Mouse (Mus musculus) bone marrow macrophage, adult 2 months (primary cell): ENCODE measurements around the gene Mfrp.

Source experiments
- CTCF ChIP-seq: IDR thresholded peaks from 2 replicates; pipeline ENCODE4 v1.5.1; 2012; ENCODE audit warnings: low read depth, mild to moderate bottlenecking, low read length, moderate library complexity
- POLR2A ChIP-seq: IDR thresholded peaks from 2 replicates; pipeline ENCODE4 v1.6.1; 2012; ENCODE audit warnings: mild to moderate bottlenecking, low read depth, low read length, borderline replicate concordance

- TF ChIP-seq CTCF (no peak), POLR2A (no peak)
Measured at GRCm38 (mm10) chr9:44104881-44105280, 3.4 kb downstream of the Mfrp start.
